Mouse (Mus musculus) urinary bladder, postnatal 14 days (tissue): Measurements from ENCODE around the gene Cadm1.
A peak's percentile ranks its signal among the peaks of the same experiment; 100 is the strongest.

ENCODE experiments used
- DNase-seq: peaks from one replicate; pipeline ENCODE4 v3.0.0; 2021; ENCODE audit warnings: low spot score

The Cadm1 gene

DNA sequence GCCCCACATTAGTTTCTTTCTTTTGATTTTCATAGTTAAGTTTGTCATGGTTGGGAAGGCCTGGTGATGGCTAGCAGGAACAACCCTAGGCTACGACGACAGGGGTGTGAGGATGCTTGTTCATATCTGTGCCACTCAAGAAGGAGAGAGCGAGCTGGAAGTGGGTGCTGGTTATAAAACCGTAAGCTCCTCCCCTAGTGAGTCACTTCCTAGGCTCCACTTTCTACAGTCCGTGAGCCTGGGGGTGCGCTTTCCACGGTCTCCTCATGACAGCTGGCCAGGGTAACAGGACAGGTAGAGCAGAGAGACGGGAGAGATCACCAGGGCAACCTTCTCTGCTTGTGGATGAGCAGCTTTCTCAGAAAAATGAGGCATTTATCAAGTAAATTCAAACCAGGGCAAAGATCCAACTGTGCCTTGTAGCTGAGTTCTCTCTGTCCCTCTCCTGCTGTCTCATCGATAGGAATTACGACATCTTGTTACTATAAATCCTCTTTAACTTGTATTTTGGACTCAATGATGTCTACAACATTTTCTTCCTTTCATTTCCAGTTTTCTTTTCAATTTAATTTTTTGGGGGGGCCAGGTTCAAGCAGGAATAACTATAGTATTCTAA is 23.1 kb downstream of the Cadm1 start:
- DNase-seq, result no peak

- DNase-seq, result no peak
These were observed 30.8 kb downstream of the Cadm1 start for GRCm38 (mm10) chr9:47560726-47561125.

GRCm38 (mm10) chr9:47561596-47561995 is 31.6 kb downstream of the Cadm1 start:
- no peak for DNase-seq

DNA sequence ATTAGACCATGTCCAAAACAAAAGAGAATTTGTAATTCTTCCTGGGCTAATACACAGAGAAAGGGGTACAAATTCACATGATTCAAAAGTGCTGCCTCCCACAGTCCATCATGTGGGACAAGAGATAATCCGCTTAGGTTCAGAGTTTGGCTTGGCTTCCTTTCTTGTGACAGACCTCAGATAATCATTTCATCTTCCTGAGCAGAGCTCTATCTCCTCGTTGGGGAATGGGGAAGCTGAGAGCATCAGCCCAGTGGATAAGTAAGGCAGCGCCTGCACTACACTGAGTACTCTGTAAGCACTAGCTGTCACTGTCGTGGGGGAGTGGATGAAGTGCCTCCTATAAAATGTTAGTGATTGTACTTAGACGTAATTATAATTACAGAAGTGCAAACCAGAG is 35.1 kb downstream of the Cadm1 start:
- no peak for DNase-seq

- no peak for DNase-seq
These were observed 37.9 kb downstream of the Cadm1 start for GRCm38 (mm10) chr9:47567873-47568272.

DNA sequence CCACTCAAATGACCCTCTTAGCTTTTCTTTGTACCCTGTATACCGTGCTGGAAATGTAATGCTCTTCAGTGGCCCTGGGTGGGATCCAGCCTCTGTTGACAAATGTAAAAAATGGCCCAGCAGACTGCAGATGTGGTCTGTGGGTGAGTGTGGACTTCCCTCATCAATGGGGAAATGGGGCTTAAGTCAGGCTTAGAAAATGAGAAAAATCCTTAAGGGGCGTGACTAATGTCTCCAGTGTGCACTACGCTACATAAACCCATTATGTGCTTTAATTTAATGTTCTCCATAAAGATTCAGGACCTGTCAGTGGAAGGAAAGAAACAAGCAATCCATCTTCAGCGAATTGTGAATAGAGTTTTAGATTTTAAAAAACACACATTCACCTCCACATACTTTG is 40.2 kb downstream of the Cadm1 start:
- DNase-seq, result no peak

- DNase-seq, result no peak
These were observed 41.5 kb downstream of the Cadm1 start for GRCm38 (mm10) chr9:47571461-47571860.

GRCm38 (mm10) chr9:47572132-47572531 is 42.2 kb downstream of the Cadm1 start:
- no peak for DNase-seq

DNA sequence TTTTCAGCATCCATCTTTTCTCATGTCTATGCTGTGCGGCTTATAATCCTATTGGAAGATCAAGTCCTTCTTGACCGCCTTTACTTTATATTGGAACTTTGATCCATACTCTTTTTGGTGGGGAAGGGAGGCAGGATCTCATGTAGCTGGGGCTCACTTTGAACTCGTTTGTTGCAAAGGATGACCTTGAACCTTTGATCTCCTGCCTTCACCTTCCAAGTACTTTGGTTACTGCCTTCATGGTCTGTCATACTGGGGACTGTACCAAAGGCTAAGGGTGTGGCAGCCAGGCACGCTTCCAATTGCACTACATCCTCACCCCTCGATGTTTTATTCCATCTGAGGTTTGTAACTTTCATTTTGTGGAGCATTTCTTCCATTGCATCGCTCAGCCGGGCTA is 43.5 kb downstream of the Cadm1 start:
- DNase-seq, result no peak

DNA sequence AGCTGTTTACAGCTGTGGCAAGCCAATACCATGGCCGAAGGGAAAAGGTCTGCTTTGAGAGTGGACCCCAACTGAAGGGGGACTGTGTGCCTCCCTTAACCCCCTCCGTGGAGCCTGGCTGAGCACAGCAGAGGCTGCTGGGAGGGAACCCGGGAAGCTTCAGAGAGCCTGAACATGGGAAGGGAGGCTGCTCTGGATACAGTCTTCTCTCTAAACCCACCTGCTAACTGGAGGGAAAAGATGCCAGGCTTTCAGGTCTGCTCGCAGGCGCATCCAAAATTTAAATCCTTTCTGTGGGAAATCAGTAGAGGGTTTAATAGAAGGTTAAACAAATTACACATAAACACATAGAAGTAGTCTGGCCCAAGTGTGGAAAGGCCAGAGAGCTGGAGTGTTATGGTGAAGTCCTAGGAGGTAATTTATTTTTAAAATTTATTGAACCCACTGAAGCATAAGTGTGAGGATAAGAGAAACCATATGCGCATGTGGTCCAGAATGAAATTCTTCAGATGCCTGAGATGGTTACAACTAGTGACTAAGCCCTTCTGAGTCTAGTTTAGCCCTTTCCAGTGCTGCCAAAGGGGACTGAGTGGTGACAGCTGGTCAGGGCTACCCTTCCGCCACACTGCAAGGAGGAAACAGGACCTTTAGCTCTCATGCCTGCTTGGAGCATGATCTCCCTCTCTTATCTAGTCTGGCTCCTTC is 44.9 kb downstream of the Cadm1 start:
- peak; percentile 16 for DNase-seq

DNA sequence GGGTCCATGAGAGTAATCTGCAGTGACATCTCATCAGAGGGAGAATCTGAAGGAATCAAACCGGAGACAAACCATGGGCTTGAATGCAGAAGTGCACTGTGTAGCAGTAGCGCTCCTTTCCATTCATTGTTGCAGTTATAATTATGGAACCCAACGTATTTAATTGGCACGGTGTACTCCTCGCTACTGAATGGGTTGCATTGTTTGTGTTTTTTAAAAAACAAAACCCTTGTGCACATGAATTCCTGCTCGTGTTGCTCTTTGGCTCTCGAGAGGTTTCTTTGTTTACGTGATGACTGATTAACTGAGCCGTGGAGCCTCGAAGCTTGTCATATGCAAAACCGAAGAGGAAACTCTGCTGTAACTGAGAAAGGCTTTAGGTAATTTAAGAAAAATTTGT is 45.8 kb downstream of the Cadm1 start:
- DNase-seq, result no peak

DNA sequence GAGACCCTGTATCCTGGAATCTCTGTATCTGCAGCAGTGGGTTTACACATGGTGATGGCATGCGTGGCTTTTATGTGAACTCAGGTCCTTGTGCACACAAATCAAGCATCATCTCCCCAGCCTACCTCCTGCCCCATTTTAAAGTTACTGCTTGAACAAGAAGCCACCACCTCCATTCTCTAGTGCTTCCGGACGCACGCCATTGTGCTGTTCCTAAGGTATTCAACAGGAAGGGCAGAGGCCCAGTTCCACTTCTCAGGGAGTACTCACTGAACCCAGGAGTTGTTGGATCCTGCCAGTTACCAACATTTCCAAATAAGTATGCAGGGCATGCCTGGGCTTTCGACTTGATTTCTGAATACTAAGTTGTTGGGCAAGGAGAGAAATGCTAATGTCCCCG is 49.5 kb downstream of the Cadm1 start:
- DNase-seq, result no peak

DNA sequence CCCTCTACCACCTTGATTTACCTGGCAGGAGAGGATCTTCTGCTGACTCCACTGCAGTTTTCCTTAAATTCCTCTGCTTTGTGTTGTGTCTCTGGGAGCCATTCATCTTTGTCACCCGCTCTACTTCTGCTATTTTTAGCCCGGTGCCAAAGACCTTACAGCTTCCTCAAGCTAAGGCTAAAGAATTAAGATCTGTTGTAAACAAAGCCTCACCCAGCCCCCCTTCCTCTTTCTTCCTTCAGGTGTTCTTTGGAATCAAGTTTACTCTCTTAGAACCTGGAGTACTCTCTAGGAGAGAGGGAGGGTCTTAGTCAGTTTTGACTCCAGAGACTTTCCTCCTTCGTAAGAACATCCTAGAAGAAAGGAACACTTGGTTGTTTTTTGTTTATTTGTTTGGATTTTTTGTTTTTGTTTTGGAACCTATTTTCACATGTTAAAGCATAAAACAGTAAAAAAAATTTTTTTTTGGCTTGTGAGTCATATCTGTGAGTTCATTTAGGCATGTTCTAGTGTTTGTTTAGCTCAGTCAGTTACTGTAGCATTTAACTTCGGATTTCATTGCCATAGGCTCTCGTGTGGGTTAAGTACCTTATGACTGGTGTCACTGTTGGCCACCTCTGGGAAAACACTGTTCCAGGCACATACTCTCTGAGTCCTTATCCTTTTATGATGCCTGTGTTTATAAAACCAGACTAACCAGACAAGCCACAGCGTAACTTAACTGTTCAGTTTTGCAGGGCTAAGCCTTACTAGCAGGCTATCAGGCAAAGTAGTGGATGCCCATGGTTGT is 51.8 kb downstream of the Cadm1 start:
- no peak for DNase-seq

DNA sequence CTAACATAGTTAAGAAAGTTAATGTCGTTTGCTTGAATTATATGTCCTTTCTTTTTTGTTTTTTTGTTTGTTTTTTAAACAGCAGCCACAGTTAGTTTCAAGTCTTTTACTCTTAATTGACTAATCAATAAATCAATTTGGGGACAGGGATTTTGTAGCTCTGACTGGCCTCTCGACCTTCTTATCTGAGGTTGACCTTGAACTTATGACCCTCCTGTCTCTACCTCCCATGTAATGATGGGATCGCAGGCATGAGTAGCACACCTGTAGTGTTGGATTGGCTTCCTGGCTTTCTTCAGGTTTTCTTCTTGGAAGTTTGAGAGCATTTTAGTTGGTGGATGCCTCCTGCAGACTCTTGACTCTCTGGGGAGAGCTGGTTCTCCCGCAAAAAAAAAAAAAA is 53.3 kb downstream of the Cadm1 start:
- no peak for DNase-seq

- no peak for DNase-seq
These were observed 56.2 kb downstream of the Cadm1 start for GRCm38 (mm10) chr9:47586176-47586575.

GRCm38 (mm10) chr9:47586839-47587238 is 56.9 kb downstream of the Cadm1 start:
- DNase-seq, result no peak

DNA sequence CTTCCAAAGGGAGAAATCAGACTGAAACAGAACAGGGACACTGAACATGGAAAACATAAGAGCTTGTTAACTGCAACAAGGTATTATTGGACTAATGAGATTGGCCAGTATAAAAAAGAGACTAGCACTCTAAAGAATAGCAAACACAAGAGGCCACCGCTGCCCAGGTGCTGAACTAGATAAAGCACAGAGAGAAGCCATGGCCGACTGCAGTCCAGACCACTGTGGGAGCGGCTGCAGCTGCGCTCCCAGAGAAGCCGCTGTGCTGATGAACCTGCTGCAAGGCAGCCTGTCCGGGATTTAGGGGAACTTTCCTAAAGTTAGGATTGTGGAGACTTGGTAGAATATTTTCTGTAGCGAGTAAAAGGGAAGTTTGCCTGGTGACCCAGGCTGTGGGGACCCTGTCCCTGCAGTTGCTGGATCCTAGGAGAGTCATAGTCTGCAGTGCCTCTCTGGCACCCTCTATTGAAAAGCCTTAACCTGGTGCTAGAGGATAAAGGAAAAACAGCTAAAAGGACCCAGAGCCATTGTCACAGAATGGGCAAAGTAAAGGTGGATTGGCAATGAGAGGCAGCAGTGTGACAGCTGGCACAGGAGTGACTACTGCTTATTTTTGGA is 57.7 kb downstream of the Cadm1 start:
- DNase-seq, result peak; percentile 24

GRCm38 (mm10) chr9:47589832-47590231 is 59.9 kb downstream of the Cadm1 start:
- DNase-seq, result peak; percentile 85

GRCm38 (mm10) chr9:47601541-47601940 is 71.6 kb downstream of the Cadm1 start:
- no peak for DNase-seq

DNA sequence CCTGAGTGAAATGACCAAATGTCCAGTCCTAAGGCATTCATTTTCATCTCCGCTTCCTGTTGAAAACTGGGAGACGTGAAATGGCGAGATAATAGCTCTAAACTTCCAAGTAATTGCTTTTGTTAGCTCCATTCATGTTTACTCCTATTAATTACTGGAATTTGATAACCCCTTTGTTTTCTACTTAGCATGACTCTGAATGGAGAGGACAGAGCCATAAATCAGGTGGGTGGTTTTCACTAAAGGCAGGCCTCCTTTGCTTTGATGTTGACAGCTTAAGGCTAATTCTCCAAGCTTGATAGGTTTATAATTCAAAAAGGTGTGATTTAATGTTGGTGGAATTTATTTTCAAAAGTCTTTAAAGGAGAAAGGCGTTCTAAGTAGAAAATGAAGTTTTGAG is 74.0 kb downstream of the Cadm1 start:
- DNase-seq, result no peak

- no peak for DNase-seq
These were observed 75.7 kb downstream of the Cadm1 start for GRCm38 (mm10) chr9:47605628-47606027.

- DNase-seq, result peak; percentile 42
These were observed 78.5 kb downstream of the Cadm1 start for GRCm38 (mm10) chr9:47608441-47608840.

- DNase-seq, result no peak
These were observed 78.9 kb downstream of the Cadm1 start for GRCm38 (mm10) chr9:47608921-47609320.
